Mouse (Mus musculus) CD4-positive helper T cell, adult 2 months (primary cell): ENCODE results near the gene Map3k12.

Experiments
- DNase-seq: peaks from one replicate; pipeline ENCODE4 v3.0.0-alpha.2; 2012; ENCODE audit warnings: low read depth, missing footprints, low spot score

Gene Map3k12

GRCm38 (mm10) chr15:102516728-102517404 lies at the start of gene Map3k12:
Gene Map3k12 (minus strand): TSS chr15:102517064.
- peak; percentile 79 for DNase-seq

GRCm38 (mm10) chr15:102563681-102564080 lies 46.8 kb upstream of the Map3k12 start:
- no peak for DNase-seq

- no peak for DNase-seq
Observed at GRCm38 (mm10) chr15:102563061-102563460, 46.2 kb upstream of the Map3k12 start.

- DNase-seq = no peak
Observed at GRCm38 (mm10) chr15:102562491-102562890, 45.6 kb upstream of the Map3k12 start.

- DNase-seq = no peak
Observed at GRCm38 (mm10) chr15:102557580-102557979, 40.7 kb upstream of the Map3k12 start.

- no peak for DNase-seq
Observed at GRCm38 (mm10) chr15:102555581-102555980, 38.7 kb upstream of the Map3k12 start.

- no peak for DNase-seq
Observed at GRCm38 (mm10) chr15:102552599-102552998, 35.7 kb upstream of the Map3k12 start.

- DNase-seq = no peak
Observed at GRCm38 (mm10) chr15:102547478-102547877, 30.6 kb upstream of the Map3k12 start.

GRCm38 (mm10) chr15:102546677-102547427 lies 30.0 kb upstream of the Map3k12 start:
- no peak for DNase-seq

GRCm38 (mm10) chr15:102546246-102546645 lies 29.4 kb upstream of the Map3k12 start:
- no peak for DNase-seq

- DNase-seq = no peak
Observed at GRCm38 (mm10) chr15:102544801-102545200, 27.9 kb upstream of the Map3k12 start.

GRCm38 (mm10) chr15:102533926-102534325 lies 17.1 kb upstream of the Map3k12 start:
- no peak for DNase-seq

- no peak for DNase-seq
Observed at GRCm38 (mm10) chr15:102532106-102532900, 15.4 kb upstream of the Map3k12 start.

GRCm38 (mm10) chr15:102531586-102531985 lies 14.7 kb upstream of the Map3k12 start:
- no peak for DNase-seq

- DNase-seq = no peak
Observed at GRCm38 (mm10) chr15:102530566-102530965, 13.7 kb upstream of the Map3k12 start.

- no peak for DNase-seq
Observed at GRCm38 (mm10) chr15:102528396-102528795, 11.5 kb upstream of the Map3k12 start.

- DNase-seq = peak; percentile 34
Observed at GRCm38 (mm10) chr15:102527936-102528335, 11.1 kb upstream of the Map3k12 start.

GRCm38 (mm10) chr15:102526111-102527002 lies 9.5 kb upstream of the Map3k12 start:
- DNase-seq = peak; percentile 66

- peak; percentile 75 for DNase-seq
Observed at GRCm38 (mm10) chr15:102524892-102525485, 8.1 kb upstream of the Map3k12 start, which contains the start of gene Npff. Gene Npff (minus strand): TSS chr15:102524942.

GRCm38 (mm10) chr15:102521480-102521879 lies 4.6 kb upstream of the Map3k12 start:
- DNase-seq = no peak

GRCm38 (mm10) chr15:102520416-102520815 lies 3.6 kb upstream of the Map3k12 start:
- DNase-seq = no peak
